Mouse (Mus musculus): ENCODE data around the gene Cyb5rl.

Gene Cyb5rl

DNA sequence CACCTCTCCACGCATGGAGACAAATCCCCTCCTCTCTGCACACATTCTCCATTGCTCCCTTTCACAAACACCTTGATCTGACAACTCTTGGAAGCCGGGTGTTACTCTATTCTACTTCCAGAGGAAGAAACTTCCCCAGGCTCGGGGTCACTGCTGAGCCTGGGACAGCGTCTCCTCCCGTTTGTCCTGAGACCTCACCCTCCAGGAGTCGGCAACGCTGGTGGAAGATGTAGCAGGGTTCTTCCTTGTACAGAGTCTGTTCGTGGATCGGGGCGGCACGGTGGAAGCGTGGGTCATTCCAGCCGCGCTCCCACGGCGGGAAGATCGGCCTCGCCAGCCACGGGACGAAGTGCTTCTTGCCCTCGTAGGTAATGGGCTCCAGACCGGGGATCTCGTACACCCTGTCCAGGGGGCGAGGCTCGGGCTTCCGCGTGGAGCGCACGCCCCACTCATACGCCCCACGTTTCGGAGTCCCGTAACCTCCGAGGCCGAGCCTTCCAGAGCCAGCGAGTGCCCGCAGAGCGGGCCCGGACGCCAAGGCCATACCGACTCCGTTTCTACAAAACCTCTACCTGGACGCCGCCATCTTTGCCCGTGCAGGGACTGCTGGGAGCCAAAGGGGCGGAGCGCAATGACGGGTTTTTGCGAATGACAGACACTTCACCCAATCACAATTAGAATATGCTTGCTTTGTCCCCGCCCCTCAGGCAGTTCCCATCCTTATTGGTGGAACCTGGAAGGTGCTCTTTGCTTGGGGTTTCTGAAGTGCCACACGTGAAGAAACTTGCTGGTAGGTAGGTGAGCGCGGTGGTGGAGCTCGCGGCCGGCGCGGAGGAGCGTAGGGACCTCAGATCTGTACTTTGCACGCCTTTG lies at the start of gene Cyb5rl, which contains the start of gene Mrpl37:
Gene Cyb5rl (plus strand): TSS at position 737 of the 873 bp plus-strand sequence.
Gene Mrpl37 (minus strand): TSS at position 617 of the 873 bp plus-strand sequence.
- DNase-seq (ENCODE audit: low read depth, low spot score): peak; percentile 96

DNA sequence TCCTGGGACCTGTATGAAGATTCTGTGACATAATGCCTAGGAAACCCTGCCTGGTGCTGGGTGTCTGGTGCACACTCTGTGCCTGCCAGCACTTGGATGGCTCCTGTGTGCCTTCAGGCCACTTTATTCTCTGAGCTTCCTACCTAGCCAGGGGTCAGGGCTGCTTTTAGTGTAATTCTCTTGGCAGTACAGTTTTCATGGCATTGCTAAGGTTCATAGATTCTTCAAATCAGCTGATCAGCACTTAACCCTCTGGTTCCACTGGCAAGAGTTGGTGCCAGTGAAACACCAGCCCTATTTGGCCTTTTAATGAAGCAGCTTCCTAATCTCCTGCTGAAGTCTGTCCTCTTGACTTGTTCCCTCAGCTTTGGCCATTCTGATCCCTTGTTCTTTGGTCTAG lies 49.5 kb upstream of the Cyb5rl start:
- no peak for DNase-seq (ENCODE audit: low read depth, low spot score)

DNA sequence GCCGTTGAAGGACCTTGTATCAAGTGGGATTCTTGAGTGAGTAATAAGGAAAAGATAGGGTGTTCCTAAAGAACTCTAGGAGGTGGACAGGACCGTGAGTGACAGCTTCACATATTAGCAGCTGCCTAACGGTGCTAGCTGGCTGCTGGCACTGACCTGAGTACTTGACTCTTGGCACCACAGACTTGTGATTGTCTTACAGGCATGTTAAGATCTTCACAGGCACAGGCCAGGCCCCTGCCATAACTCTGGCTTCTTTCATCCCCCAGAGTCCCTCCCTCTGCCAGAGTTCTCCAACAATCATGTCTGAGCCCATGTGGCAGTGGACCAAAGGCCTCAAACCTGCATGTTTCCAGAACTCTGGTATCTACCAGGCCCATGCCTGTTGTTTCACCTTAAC lies 48.3 kb upstream of the Cyb5rl start:
- DNase-seq (ENCODE audit: low read depth, low spot score): no peak

DNA sequence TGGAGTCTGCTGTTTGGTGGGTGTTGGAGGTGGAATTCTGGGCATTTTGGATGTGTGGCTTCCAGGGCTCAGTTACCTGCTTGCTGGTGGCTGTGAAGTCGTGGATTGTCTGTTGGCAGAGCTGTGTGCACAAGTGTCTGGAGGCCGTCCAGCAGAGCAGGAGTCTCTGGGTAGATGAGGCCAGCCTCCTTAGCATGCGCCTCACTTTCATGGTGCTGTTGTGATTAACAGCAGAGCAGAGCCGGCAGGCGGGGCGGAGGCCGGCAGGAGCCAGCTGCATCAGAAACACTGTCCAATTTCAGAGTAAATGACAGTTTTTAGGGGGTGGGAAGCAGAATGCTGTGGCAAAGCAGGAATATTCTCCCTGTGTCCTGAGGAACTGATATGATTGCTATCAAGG lies 47.8 kb upstream of the Cyb5rl start:
- DNase-seq (ENCODE audit: low read depth, low spot score): no peak

DNA sequence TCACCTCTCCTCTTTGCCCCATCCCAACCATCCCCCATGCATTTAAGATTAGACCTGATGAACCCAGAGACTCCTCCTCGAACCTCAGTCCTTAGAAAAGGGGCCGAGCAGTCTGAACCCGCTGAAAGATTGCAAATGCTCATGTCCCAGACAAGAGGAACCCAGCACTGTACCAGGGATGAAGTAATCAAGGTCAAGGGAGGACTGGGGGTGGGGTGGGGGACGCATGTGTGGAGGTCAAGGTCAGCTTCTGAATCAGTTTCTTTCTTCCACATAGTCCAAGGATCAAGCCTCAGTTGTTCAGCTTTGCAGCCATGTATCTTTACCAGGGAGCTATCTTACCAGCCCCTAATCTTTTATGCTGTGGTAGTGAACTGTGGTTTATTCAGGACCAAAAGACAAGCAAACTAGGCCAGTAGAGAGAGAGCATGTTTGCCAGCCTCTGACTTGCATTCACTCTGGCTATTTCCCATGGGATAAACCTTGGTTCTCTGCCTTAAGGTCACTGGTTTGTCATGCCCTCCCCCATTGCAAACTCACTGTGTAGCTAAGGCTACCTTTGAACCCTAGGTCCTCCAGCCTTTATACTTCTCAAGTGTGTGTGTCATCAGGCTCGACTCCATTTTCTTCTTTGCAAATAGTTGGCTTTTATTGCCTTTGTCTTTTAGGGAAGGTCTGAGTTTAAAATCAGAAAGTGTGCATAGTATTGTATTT lies 46.3 kb upstream of the Cyb5rl start:
- no peak for DNase-seq (ENCODE audit: low read depth, low spot score)

DNA sequence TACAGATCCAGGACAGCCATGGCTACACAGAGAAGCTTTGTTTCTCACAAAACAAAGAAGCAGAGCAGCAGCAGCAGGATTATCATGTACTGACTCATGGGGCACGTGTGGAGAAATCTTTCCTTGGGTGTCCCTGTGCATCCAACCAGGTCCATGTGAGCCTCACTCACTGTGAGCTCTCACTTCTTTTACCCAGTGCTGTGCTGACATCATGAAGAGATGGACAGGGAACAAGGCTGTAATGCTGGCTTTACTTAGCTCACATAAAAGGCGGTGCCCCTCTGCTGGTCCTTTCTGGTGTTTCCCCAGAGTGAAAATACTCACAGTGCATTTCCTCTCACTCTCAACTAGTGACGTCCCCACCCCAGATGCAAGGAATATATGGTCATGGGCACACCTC lies 45.3 kb upstream of the Cyb5rl start:
- DNase-seq (ENCODE audit: low read depth, low spot score): no peak

DNA sequence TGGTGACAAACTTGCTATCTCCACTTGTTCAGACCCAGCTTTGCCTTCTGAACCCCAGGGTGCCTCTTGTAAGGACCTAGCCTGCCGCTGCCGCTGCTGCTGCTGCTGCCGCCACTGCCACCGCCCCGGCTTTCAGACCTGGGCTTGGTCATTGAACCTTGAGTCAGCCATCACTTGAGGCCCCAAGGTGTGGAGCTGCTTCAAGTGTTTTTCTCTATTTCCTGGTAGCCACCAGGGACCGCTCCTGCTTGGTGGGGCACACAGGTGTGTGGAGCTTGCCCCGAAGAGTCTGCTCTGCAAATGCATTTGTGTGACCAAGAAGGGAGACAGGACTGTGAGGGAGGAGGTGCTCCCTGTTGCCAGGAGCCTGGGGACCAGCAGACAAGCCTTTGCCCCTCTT lies 41.9 kb upstream of the Cyb5rl start:
- DNase-seq (ENCODE audit: low read depth, low spot score): no peak

DNA sequence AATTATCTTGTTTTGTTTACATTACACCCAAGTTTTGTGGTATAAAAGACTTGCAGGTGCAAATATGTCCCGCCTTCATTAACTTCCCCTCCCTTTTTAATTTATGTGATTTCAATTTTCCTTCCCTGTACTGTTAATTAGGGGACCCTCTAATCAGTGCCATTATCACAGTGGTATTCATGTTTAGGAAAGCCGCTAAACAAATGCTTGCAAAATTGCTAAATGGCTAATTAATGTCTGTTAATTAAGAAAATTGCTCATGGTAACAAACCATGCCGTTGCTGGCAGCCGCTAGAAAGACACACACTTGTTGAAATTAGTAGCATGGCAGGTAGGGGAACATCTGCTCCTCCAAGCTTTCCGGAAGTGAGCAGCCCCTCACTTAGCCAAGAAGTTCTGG lies 41.4 kb upstream of the Cyb5rl start:
- DNase-seq (ENCODE audit: low read depth, low spot score): no peak

DNA sequence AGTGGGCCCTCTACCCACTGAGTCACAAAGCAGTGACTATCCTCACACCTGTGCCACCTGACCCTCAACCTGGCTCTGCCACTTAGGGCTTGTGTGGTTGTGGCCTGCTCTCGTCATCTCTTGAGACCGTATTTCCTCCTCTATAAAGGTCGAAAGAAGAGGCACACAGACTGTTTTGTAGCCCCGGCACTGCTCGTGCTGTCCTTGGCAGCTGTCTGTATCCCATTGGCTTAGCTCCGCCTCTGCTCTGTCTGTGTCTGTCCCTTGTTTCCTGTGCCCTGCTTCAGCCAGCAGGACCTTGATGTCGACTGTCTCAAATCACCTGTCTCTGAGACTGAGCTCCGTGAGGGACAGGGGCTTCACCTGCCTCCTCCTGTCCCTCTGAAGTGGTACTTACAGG lies 40.3 kb upstream of the Cyb5rl start:
- no peak for DNase-seq (ENCODE audit: low read depth, low spot score)

DNA sequence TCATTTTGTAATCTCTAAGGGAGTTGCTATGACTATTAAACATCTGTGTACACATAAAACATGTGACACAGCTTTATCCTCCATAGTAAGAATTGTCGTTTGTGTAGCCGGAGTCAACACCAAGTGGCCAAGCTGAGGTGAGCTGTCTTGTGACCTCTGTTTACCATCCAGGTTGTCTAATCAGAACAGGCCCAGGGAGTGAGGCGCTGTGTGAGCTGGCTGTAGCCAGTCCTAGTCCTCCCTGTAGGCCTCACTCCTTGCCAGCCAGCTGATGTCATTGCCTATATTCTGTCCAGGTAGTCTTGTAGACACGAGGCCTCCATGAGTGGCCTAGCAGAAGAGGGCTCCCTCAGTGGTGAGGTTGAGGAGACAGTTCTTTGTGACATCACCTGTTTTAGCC lies 31.1 kb upstream of the Cyb5rl start:
- DNase-seq (ENCODE audit: low read depth, low spot score): no peak

DNA sequence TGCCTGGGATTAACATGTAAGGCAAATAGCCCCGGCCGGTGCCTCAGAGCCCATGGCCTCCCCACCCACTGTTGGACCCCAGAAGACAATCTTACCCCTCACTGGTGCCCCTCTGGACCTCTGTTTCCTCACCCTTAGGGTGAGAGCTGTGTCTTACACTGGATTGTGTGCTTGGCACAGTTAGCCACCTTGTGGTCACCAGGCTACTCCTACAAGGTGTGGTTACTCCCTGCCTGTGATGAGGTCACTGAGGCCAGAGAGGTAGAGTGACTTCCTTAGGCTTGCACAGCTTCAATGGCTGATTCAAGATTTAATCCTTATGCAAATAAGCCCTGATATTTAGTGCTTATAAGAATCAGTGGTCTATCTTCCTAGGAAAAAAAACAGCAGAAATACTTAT lies 29.8 kb upstream of the Cyb5rl start:
- DNase-seq (ENCODE audit: low read depth, low spot score): peak; percentile 40

DNA sequence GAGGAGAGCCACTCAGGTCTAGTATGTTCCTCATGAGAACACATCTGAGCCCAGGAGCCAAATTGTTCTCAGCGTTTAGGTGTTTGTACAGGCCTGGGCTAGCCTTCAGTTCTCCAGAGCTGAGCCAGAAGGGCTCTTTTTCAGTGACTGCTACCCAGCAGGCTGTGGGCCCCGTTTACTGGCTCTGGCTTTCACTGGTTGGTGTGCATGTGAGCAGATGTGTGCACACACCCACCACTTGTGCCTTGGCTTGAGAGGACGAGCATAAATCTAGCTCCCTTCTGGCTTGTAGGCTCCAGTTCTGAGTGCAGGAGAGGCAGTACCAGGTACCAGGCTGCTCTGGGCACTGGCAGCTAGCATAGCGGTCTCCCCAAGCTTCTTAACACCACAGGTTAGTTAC lies 28.5 kb upstream of the Cyb5rl start:
- no peak for DNase-seq (ENCODE audit: low read depth, low spot score)

DNA sequence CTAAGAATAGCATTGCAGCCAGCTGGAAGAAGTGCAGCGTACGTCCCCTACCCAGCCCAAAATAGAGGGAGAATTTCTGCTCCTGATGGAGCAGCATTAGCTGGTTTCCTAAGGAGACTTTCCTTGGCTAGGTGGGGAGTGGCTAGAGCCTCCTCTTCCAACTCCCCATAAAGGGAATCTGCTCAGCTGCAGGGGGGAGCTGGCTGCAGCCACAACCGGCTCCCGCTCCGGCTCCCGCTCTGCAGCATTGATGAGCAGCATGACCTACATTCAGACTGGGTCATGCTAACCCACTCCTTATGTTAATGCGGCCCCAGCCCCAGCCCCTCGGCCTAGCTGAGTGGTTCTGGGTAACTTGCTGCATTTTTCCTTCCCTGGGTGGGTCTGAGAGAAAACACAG lies 27.5 kb upstream of the Cyb5rl start:
- DNase-seq (ENCODE audit: low read depth, low spot score): no peak

DNA sequence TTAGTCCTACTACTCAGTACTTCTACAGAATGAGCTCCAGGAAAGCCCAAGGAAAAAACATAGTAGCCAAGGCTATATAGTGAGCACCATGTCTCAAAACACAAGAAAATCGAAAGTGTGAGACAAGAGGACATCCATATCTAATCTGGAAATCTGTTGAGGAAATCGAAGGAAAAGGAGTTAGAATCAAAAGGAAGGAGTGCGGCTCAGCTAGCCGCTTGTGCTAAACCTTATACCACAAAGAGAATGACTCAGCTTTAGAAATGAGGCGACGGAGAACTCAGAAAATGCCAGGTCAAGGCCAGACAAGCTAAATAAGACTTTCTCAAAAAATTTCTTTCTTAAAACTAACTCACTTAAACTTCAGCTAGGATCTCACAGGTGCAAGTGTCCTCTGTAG lies 24.5 kb upstream of the Cyb5rl start:
- DNase-seq (ENCODE audit: low read depth, low spot score): no peak

DNA sequence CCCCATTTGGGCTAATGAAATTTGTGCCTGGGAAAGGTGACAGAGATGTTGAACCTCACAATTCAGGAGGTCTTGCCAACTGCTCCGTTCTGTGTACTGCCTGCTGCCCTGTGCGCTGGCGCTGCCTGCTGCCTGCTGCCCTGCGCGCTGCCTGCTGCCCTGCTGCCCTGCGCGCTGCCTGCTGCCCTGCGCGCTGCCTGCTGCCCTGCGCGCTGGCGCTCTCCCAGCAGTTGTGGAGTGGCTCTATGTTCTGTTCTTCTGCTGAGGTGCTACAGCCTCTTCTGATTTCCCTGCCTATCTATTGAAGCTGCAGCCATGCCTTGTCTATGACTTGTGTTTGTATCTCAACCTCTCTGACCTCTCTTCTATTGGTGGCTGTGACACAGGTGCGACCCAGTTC lies 21.6 kb upstream of the Cyb5rl start:
- DNase-seq (ENCODE audit: low read depth, low spot score): no peak

DNA sequence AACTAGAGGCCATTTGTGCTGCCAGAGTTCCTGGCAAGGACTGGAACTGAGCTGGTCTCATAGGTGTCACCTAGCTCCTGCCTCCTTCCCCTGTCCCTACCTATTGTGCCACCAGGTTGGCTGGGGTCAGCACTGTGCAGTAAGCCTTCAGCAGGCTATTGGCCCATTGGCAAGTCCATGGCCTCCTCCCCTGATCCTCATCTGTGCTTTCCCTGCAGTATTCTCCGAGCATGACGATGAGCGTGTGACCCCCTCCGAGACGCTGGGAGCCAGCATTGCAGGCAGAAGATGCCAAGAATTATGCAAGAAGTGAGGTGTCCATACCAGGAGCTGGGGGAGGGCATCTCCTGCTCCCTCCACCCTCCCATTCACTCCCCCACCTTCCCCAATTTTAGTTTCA lies 19.0 kb upstream of the Cyb5rl start:
- DNase-seq (ENCODE audit: low read depth, low spot score): no peak

DNA sequence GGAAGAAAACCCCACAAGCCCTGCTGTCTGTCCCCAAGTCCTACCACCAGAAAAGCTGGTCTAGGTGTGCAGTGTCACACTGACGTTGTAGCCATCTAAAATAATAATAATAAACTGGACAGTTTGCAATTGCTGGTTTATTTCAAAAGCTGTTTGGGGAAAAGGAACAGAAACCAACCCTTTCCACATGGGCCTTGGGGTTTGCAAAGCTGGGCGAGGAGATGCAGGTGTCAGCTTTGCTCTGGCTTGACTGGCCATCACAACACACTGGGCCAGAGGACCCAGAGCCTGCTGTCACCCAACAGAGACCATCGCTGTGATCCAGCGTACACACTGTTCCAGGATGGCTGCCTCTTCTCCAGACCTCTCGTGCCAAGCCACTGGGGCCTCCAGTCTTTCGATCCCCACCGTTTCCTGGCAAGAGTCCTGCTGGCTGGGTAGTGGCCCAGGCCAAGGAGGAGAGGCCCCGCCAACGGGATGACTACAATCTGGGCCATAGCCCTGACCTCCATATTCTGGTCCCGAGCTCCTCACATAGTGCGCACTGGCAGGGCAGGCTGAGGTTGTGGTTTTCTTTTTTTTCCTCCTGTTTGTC lies 18.1 kb upstream of the Cyb5rl start:
- no peak for DNase-seq (ENCODE audit: low read depth, low spot score)

DNA sequence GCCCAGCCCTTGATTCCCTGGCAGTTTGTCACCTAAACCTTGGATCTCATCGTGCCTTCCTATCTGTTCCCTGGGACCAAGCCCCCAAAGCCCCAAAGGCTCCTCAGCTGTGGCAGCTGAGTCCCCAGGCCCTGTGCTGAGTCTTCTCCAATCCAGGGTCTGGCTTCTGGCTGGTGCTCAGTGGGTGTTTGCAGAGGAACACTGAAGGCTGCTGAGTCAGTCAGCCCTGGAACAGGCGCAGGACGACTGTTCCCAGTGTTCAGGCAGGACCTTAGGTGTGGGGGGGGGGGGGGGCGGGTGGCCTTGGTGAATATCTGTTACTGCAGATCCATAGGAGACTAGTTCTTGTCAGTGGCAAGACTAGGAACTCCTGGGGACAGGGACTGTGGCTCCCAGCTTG lies 14.9 kb upstream of the Cyb5rl start:
- DNase-seq (ENCODE audit: low read depth, low spot score): no peak

DNA sequence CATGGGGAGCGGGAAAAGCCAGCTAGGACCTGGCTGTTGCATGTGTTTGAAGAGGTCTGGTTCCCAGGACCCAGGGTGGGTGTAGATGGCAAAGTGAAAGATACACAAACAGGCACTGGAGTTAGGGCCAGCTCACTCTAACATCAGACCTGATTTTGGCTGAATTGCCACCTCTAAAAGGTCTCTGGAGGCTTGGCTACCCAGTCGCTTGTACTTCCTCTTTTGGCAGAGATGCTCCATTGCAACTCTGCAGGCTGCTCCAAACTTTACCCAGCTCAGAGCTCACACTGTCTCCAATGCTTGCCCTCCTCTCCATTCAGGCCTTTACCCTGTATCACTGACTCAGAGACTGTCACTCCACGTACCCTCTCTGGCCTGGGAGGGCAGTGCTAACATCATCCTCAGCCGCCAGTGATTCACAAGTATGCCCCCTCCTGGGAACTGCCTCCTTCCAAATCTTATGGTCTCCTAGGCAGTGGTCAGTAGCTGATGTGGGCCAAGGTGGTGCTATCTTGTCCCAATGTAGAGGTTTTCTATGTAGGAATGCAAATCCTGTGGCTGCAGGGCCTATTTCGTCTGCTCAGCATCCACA lies 13.7 kb upstream of the Cyb5rl start:
- DNase-seq (ENCODE audit: low read depth, low spot score): peak; percentile 16

DNA sequence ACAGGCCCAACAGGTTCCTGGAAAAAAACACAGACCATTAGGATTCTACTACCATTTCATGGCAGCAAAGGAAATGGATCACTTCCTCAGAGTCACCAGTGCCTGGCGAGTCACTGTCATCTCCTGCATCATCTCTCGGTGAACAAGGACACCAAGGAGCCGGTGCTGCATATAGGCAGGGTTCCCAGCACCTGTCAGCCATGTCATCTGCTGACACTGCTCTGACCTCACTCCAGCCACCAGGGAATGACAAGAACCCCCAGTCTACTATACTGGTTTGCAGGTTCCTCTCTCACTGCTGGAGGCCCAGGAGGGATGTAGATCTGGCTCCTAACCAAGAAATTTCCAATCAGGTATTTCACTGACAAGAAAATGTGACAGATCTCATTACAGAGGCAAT lies 10.7 kb upstream of the Cyb5rl start:
- DNase-seq (ENCODE audit: low read depth, low spot score): no peak

DNA sequence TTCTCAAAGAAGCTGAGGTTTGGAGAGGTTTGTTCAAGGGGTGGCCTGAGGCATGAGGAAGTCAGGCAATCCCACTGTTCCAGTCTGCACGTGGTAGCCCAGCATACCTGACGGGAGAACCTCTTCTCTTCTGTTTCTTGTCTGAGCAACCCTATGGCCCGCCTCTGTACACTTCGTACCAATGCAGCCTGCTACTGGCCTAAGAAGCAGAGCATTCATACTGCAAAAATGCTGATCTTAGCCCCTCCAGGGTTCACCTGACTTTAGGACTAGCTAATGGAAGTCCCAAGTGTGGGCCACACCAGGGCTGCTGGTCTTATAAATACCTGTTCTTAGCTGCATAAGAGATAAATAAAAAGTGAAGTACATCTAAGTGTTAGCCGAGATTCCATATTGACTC lies 8.4 kb upstream of the Cyb5rl start:
- DNase-seq (ENCODE audit: low read depth, low spot score): no peak

DNA sequence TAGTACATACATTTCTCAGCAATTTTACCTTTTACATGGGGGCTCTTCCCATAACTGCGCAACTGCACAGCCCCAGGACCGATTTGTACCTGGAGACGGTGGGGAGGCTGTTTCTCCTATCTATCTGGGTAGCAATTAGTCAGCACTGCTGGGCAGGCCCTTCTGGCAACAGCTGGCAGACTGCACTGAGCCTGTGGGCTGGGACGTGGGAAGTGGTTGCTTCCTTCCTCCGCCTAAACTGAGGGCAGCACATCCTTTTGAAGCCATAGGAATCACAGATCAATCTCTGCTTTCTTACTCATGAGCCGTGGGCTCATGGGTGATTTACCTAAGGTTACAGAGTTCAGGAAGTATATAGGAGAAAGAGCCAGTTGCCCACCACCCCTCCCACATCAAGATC lies 8.0 kb upstream of the Cyb5rl start:
- no peak for DNase-seq (ENCODE audit: low read depth, low spot score)

Measured in 3T3-L1 (cell line).